Mouse (Mus musculus) lung, postnatal 0 days (tissue): ENCODE measurements around the gene Olfm2.

Experiments
- CTCF ChIP-seq: IDR thresholded peaks from 2 replicates; pipeline ENCODE4 v1.5.1; 2016; ENCODE audit warnings: antibody characterized with exemption, mild to moderate bottlenecking
- EP300 ChIP-seq: IDR thresholded peaks from 2 replicates; pipeline ENCODE4 v1.6.1; 2016; ENCODE audit warnings: antibody characterized with exemption, mild to moderate bottlenecking, control low read depth

GRCm38 (mm10) chr9:20645121-20645520, 101.0 kb downstream of the Olfm2 start:
- TF ChIP-seq CTCF (no peak), EP300 (no peak)
